Mouse (Mus musculus): ENCODE data around the gene Ghdc.

- no peak for TF ChIP-seq CTCF (IDR thresholded peaks at IDR 0.05; ENCODE audit: extremely low read depth, insufficient read length, insufficient replicate concordance, low read depth, low read length)
- no peak for TF ChIP-seq POLR2A (IDR thresholded peaks at IDR 0.05; ENCODE audit: low read depth, low read length)
Measured at GRCm38 (mm10) chr11:100784286-100784685, 13.5 kb upstream of the Ghdc start.

Data from small intestine, adult 2 months (tissue).